Mouse (Mus musculus) forelimb bud, embryonic 11.5 days (tissue): ENCODE results near the gene Kifc5b.
"Not testable (repeated sequence)": the region's sequence is repeated elsewhere in the genome, so short reads cannot be mapped to it uniquely, and the experiment has no call there.

Source experiments
- DNase-seq: peaks from one replicate; pipeline ENCODE4 v3.0.0-alpha.2; 2012; ENCODE audit warnings: low read depth, low spot score

The Kifc5b gene

GRCm38 (mm10) chr17:26918343-26918742 lies 1.5 kb downstream of the Kifc5b start:
- DNase-seq = no peak

DNA sequence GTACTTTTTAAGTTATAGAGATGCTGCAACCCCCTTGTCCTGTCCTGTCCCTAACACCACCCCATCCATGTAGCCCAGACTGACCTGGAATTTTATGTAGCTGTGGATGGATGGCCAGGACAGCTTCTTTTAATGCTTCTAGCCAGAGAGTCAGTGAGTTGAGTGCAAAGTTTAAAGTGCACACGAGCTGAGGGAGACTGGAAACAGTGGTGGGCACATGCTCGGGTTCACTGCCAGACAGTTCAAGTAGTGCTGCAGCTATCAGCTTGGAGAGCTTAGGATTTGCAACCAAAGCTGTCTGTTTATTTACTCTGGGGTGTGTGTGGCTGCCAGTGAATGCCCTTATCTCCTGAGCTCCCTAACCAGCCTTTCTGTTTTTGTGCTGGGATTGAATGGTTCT lies 2.6 kb downstream of the Kifc5b start:
- not testable (repeated sequence) for DNase-seq

DNA sequence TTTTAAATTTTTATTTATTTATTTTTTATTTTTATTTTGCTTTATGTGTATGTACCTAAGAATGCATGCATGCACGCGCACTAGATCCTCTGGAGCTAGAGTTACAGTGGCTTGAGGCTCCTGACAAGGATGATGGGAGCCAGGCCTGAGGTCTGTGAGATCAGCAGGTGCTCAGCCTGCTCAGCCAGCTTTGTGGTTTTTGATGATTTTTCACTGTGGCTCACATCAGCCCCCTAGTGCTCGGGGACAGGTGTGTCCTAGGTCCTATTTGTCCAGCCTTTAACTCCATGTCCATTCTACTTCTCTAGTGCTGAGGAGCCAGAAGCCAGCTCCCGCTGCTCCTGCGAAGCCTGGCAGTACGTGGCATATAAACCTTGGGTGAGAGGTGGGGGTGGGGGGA lies 5.5 kb downstream of the Kifc5b start:
- not testable (repeated sequence) for DNase-seq

GRCm38 (mm10) chr17:26925414-26925813 lies 8.5 kb downstream of the Kifc5b start:
- DNase-seq = not testable (repeated sequence)

DNA sequence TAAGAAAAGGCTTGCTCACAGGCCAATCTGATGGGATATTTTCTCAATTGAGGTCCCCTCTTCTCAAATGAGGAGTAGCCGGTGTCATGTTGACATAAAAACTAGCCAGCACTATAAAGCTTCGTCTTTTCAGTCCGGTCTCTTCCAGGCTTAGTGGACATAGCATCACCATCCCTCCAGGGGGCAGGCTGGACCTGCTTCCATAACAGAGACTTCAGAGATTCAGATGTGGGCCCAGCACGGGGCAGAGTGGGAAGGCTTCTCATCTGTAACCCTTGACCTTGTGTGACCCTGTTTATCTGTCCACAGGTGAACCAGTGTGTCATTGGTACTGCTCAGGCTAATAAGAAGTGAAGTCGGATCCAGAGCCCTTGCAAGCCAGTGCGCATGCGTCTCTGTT lies 14.9 kb downstream of the Kifc5b start:
- DNase-seq = not testable (repeated sequence)

GRCm38 (mm10) chr17:26932839-26933398 lies 16.0 kb downstream of the Kifc5b start, which contains the start of gene Phf1:
Gene Phf1 (plus strand): TSS chr17:26933052.
- peak; percentile 91 for DNase-seq

- no peak for DNase-seq
Measured at GRCm38 (mm10) chr17:26933419-26933818, 16.5 kb downstream of the Kifc5b start.

DNA sequence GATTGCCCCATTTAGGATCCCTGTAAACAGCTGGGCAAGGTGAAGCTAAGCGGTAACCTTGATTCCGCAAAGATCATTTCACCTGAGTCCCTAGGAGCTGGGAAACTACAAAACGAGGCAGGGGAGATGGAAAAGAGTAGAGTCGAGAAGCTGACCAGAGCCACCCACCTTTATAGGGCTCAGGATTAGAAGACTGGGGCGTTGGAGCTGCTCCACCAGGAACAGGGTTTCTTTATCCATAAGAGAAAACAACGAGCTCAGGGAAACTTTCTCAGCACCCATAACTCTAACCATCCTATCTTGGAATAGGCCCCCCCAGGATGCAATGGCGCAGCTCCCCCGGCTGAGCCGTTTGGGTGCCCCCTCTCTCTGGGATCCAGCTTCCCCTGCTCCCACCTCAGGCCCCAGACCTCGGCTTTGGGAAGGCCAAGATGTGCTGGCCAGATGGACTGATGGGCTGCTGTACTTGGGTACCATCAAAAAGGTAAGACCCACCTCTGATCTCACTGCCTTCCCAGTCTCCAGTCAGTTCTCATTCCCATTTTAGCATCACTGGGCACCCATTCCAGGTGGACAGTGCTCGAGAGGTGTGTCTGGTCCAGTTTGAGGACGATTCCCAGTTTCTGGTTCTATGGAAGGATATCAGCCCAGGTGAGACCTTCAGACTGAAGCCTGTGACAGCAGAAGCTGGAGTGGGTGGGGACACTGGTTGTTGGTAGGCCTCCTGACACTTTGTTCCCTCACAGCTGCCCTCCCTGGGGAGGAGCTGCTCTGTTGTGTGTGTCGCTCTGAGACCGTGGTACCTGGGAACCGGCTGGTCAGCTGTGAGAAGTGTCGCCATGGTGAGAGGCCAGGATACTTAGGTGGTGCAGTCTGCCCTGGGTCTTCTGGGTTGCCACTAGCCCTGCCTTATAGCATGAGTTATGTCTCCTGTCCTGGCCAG lies 17.3 kb downstream of the Kifc5b start:
- no peak for DNase-seq

DNA sequence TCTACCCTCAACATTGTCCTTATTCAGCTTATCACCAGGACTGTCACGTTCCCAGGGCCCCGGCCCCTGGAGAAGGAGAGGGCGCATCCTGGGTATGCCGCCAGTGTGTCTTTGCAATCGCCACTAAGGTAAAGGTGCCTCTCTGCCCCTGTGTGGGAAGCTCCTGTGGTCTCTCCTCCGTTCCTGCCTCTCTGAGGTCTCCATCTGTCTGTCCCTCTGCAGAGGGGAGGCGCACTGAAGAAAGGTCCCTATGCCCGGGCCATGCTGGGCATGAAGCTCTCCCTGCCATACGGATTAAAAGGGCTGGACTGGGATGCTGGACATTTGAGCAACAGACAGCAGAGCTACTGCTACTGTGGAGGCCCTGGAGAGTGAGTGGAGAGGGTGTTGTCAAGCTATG lies 18.1 kb downstream of the Kifc5b start:
- no peak for DNase-seq

DNA sequence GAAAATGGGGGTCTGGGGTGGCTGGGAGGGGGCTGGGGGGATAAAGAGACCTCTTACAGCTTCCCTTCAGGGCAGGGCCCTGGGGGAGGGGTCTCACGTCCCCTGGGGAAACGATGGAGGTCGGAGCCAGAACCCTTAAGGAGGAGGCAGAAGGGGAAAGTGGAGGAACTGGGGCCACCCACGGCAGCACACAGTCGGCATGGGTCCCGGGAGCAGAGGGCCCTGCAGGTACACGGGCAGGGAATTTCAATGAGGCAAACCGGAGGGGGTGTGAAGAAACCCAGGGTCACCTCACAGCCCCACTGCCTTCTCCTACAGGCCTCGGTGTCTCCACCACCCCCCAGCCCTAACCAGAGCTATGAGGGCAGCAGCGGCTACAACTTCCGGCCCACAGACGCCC lies 19.6 kb downstream of the Kifc5b start:
- DNase-seq = no peak

DNA sequence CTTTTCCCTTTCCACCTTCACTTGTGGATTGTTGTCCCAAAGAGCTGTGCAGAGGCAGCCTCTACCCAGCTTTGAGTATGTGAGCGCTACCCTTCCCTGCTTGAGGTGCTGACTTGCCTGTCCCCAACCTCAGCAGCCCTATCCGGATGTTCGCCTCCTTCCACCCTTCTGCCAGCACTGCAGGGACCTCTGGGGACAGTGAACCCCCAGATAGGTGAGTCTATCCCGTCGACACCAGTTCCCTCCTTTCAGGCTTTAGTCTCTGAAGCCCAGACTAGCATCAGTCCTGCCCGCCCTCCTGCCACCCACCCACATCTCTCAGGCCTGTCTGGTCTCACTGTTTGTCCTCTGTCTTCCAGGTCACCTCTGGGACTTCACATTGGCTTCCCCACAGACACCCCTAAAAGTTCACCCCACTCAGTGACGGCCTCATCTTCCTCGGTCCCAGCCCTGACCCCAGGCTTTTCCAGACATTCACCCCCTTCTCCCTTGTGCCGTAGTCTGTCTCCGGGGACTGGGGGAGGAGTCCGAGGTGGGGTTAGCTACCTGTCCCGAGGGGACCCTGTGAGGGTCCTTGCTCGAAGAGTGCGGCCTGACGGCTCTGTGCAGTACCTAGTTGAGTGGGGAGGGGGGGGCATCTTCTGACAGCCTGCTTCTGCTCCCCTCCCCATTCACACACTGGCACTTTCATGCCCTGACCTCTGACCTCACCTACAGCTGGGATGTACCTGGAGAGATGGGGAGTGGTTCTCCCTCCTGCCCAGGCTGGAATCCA lies 20.2 kb downstream of the Kifc5b start:
- DNase-seq = no peak

DNA sequence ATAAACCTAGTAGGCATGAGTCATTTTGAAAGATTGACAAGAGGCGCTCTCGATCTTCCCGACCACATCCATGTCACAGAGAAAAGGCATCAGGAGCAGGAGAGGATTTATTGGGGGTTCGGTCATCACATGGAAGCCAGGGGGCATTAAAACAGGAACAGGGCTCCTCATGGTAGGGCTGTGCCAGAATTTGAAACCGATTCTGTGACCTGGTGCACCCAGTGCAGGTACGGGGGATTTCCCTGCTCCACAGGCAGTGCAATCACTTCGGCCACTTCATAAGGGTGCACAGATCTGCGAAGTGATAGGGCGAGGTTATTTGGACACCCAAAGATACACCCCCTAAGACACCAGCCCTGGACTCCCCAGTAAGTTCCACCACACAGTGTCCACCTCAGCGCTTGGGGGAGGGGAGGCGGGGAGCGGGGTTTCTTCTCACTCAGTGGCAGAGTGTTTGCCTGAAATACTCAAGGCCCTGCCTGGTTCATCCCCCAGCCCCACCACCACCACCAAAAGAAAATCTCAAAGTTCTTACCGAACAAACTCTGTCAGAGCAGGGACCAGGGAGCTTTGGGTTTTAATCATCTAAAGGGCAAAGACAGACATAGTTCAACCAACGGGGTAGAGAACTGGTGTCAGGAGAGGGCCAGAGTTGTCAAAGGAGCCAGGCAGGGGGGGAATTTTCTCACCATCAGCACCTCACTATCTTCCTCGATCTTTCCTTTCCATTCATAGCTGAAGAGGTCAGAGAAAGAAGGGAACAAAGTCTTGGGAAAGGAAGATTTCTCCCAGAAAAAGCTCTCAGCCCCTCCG lies 21.2 kb downstream of the Kifc5b start:
- DNase-seq = no peak

GRCm38 (mm10) chr17:26938731-26939130 lies 21.8 kb downstream of the Kifc5b start:
- DNase-seq = no peak

DNA sequence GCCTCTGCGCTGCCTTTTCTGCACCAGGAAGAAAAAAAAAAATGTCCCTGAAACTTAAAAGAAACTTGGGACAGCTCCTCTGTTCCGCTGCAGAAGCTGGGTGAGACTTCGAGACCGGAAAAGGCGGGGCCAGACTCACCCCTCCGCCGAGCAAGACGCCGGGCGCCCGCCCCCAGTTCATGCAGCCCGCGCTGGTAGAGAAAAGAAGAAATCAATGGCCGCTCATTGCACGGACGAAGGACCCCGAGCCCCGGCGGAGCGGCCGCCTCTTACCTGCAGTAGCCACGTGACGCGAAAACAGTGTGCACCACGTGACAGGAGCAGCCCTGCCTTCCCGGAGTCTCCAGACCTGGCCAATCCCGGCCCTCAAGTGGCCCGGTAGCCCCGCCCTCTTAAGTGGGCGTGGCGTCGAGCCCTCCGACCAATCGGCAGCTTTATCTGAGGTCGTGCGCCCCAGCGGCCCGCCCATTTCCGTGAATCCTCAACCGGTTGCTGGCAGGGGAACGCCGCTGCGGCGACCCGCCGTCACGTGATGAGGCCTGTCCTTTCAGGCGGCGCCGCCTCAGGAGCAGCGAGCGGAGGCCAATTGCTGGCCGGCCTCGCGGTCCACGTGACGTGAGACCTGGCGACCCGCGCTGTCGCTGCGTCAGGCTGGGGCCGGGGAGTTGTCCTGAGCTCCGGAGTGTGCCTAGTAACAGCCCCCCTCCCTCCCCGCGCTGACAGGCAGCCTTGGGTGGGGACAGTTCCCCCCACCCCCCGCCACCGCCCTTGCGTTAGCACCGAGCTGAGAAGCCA lies 22.5 kb downstream of the Kifc5b start, which contains the start of gene Cuta:
Gene Cuta (minus strand): TSS at position 392 of the 795 bp plus-strand sequence.
- DNase-seq = peak; percentile 99

DNA sequence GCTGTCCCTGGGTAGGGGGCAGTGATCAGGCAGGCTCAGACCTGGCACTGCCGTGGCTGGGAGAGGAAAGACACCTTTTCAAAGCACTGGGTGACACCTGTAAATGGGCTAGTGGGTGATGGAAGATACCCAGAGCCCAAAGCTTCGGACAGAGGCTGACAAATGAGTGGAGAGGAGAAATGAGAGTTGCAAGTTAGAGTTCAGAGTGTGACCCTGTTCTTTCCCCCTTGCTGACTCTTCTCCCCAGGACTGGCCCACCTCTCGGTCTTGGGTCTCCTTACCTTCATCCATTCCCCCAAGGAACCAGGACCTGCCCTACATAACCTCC lies 23.0 kb downstream of the Kifc5b start:
- DNase-seq = no peak

DNA sequence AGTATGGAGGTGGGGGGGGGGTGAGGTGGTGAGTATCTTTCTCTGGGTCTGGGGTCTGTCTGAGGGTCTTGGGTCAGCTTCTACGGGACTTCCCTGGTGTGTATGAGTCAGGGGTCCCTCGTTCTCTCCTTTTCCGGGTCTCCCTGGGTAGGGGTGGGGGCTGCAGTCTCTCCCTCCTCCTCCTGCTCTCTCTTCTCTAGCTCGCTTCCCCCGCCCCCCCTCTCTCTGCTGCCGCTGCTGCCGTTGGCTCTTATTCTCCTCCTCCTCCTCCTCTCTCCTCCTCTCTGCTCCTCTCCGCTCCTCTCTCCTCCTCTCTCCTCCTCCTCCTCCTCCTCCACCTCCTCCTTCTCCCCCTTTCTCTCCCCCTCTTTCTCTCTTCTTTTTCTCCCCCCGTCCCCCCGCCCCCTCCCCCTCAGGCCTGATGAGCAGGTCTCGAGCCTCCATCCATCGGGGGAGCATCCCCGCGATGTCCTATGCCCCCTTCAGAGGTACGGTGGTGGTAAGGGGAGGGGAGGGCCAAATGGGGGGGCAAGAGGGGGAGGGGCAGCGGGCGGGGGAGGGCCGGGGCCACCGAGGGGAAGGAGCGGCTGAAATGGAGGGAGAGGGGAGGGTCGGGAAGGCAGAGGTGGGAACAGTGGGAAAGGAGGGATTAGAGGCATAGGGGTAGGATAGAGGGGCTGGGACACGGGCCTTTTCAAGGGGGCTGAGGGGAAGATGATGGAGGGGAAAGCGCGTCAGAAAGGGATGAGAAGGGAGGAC lies 24.3 kb downstream of the Kifc5b start, which contains the start of gene Syngap1:
Gene Syngap1 (plus strand): TSS at position 223 of the 759 bp plus-strand sequence.
- no peak for DNase-seq

GRCm38 (mm10) chr17:26941841-26942570 lies 25.1 kb downstream of the Kifc5b start:
- DNase-seq = no peak

DNA sequence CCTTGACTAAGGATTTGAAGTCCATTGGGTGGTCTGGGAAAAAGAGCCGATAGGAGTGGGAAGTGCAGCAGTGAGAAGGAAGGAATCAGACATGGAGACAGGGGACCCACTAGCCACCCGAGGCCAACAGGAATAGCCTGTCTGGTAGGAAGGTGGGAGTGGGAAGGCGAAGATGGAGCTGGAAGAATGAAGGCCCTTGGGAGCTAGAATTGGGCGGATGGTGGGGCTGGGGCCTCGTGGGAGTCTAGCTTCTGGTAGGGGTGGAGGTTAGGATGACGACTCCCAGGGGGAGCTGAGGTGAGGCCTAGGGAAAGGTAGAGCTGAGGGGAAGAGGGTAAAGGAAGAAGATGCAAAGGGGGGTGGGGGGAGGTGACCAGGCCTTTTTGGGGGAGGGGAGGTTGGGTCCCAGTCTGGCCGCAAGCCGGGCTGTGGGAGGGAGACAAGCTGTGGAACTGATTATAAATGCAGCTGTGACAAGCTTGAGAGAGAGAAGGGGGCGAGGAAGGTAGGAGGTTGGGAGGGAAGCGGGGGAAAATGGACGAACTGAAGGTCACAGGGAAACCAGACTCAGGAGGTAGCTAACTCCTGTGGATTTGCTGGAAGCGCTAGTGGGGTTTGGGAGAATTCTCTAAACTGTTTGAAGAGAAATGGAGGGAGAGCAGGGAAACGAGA lies 29.1 kb downstream of the Kifc5b start:
- no peak for DNase-seq
